Mouse (Mus musculus) R1 (cell line): Measurements from ENCODE around the gene Eya2.

Experiments
- DNase-seq: peaks from one replicate; pipeline ENCODE4 v3.0.0-alpha.2; 2018; ENCODE audit warnings: low read depth, low spot score

The Eya2 gene

DNA sequence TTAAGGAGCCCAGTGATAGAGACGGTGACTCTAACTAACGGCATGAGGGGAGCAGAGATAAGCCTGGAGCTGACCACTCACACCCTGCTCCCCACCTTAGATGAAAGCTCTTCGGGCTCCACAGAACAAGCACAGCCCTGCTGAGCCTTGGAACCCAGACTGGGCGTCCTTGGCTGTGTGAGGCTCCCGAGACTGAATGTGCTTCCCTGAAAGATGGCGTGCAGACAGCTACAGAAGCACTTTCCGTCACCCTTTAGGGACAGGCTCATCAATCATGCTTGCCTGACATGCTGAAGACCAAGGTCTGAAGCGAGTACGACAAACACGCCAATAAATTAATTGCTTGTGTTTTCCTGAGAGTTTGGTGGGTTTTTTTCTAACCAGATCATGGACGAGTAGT lies 56.2 kb downstream of the Eya2 start:
- DNase-seq: no peak

DNA sequence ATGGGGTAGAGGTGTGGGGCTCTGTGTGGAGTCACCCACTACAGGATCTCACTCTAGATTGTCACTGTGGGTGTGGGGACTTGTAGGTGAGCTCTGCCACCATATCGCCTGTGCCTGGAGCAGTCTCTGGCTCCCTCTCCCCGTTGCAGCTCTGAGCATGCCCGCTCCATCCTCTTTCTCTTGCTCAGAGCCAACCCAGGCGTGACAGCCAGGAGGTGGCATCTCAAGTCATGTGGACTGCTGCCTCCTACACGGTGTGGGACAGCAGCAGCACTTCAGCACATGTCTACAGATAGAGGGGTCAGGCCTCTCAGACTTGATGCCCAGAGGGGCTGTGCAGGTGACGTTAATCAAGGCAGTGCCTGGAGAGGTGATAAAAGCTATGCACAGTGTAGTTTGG lies 57.4 kb downstream of the Eya2 start:
- no peak for DNase-seq

DNA sequence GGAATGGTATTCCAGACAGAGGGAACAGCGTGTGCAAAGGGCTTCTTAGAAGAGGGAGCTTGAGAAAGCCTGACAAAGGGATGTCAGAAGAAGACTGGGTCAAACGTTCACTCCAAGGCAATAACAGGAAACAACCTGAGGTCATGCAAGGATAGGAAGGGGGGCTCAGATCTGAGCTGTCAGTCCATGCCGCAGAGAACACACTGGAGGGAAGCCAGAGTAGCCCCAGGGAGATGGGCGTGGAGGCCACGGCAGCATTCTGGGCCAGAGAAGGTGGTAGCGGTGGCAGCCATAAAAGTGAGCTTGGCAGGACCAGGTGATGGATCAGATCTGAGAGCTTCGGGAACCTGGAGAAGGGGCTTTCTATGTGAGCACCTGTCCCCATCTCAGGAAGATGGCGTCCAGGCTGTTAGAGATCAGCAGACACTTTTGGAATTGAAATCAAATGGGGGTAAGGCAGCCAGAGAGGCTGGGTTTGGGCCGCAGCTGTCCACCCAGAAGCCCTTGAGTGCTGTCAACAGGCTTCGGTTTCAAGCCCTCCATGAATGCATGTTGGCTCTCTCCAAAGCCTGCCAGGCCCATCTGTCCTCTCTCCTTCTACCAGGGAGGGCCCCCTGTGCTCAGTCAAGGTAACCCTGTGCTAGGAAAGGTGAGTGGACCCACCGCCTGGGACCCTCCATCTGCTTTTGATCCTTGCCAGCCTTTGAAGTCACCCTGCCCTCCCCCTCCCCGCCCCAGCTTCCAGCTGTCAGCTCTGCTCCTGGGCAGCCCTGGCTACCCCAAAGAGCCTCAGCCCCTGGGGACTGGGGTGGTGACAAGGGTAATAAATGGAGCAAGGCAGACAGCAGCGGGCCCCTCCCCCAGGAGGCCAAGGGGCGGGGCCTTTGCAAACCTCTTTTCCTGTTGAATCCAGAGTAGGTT lies 58.4 kb downstream of the Eya2 start:
- peak; percentile 16 for DNase-seq

DNA sequence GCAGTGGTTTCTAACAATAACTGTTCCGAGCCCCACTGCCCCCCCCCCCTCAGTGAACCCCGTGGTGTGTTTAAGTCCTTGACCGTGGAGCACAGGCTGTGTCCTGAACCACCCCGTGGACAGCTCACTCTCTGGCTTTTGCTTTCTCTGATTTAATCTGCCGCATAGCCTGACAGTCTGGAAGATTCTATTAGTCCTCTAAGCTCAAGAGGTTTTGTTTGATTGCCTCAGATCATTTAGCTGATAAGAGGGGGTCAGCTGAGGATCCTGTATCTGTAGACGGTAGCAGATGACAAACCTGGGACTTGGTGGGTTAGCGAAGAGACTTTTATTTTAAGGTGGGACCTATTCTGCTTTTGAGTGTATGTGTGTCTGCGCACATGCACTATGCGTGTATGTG lies 59.3 kb downstream of the Eya2 start:
- no peak for DNase-seq

DNA sequence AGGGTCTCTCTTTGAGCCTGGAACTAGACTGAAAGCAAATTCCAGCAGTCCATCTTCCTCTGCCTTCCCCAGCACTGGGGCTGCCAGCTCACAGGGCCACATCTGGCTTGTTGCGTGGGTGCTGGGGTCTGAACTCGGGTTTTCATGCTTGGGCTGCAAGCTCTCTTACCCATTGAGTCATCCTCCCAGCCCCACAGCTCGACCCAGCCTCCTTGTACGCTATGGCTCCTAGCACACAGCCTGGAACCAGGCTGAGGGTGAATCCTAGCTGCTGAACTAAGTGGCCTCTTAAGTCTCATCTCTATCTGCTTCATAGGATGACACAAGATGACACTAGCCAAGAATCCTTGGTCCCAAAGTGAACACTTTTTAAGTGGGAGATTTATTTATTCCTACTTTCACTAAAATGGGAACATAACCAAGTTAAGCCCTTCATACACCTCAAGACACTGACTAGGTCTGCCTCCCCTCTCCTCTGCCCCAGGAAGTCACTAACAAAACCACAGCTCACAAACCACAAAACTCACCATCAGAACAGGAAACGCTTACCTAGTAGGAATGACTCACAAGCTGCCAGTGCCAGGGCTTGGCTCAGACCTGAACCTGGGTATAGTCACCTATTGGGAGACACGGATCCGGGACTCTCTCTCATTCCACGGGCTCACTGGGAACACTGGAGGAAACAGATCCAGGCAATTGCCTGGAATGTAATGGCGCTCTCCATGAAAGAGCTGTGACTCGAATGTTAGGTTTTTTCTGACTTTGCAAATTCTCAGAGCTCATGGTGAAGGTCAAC lies 60.1 kb downstream of the Eya2 start:
- no peak for DNase-seq

DNA sequence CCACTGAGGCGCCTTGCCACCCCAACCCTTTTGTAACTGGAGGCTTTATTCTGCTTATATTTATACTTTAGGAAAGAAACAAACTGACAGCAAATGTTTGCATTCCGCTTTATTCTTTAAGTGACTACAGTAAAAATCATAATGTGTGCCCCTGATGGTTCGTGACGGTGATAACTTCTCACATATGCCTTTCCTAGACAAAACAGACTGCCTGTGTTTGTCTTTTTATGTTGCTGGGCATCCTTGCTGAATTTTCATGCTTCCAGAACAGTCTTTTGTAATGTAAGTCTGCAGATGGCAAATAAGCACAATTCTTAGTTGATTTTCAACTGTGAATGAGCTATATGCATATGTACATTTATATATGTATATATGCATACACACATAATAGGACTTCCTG lies 61.7 kb downstream of the Eya2 start:
- DNase-seq: no peak

DNA sequence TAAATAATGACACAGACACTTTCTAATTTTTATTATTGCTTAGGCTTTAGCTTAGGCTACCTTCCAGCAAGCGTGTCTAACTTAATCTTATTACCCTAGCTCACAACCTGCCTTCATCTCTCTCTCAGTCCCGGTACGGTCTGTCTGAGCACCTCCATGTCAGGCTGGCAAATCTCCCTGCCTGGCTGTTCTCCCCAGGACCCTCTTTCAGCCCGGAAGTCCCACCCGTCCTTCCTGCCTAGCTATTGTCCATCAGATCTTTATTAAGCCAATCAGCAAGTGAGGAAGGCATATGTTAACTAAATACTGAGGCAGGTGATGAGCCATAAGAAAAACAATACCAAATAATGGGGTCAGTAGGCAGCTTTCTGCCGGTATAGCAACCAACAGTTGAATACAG lies 62.1 kb downstream of the Eya2 start:
- no peak for DNase-seq

DNA sequence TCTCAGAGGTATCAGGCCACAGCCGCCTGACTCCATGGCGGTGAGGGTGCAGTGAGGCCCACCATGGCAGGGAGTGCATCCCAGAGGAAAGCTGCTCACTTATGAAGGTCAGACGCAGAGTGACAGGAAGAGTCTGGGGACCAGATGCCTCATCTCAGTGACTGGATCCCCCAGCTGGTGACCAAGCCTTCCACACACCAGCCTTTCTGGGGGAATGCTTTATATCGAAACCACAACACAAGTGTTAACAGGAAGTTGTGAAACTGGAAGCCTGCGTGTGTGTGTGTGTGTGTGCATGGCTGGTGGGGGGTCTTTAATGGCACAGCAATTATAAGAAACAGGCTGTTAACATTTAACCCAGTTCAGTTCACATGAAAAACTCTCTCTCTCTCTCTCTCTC lies 64.7 kb downstream of the Eya2 start:
- no peak for DNase-seq

DNA sequence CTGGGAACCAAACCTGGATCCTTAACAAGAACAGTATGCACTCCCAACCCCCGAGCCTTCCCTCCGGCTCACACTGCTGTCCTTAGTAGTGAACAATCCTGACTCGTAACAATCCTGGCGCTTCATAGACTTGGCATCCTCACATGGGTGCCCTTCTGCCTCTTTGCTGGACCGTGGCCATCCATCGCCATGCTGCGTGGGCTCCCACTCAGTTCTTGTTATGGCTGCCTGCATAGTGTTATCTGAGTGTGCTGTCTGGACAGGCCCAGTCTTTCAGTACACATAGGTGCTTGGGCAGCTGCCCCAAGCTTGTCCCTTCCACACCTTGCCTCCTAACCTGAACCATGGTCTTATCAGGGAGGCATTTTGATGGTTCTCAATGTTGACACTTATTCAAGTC lies 68.4 kb downstream of the Eya2 start:
- no peak for DNase-seq

DNA sequence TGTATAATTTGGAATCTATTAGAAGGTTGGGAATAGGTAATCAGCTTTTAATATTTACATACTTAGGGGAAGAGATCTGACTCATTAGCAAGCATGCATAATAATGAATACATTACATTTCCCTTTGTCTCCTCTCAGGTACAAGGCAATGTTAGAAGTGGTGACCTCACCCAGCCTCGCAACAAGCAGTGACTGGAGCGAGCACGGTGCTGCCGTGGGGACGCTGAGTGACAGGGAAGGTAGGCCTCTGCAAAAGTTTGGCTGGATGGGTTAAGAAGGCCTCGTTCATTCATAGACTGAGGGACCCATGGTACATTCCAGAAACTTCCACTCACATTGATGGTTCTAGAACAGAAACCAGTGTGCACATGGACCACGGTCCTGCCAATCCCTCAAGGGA lies 69.8 kb downstream of the Eya2 start:
- no peak for DNase-seq

DNA sequence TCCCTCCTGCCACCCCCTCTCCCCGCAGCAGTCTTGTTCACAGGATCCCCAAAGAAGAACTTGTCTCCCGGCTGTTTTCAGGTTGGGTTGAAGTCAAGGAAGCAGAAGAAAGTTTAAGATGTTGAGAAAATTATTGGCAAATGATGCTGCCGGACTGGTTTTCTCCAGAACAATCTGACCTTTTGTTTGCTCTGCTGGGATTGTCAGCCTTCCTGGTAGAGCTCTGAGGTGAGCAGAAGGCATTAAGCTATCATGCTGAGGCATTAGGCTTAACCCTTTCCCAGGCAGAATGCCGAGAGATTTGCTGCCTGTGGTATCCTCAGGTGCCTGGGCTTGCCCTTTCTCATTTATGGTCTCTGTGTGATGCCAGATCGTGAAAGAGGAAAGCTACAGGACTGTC lies 70.3 kb downstream of the Eya2 start:
- no peak for DNase-seq

DNA sequence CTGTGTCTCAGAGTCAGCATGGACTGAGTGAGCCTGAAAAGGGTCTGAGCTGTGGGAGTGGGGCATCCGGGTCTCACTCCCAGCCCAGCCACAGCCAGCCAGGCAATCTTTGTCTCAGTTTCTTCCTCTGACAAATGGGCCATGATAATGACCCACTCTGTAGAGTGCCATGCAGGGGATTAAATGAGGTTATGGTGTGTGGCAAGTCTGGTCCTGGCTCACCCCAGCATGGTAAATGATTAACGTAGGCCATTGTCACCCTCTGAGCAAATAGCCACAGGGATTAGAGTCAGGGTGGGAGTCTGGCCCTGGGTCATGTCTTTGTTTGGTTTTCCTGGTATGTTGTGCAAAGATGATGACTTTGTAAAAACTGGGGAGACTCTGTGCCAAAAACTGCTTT lies 72.3 kb downstream of the Eya2 start:
- DNase-seq: no peak

DNA sequence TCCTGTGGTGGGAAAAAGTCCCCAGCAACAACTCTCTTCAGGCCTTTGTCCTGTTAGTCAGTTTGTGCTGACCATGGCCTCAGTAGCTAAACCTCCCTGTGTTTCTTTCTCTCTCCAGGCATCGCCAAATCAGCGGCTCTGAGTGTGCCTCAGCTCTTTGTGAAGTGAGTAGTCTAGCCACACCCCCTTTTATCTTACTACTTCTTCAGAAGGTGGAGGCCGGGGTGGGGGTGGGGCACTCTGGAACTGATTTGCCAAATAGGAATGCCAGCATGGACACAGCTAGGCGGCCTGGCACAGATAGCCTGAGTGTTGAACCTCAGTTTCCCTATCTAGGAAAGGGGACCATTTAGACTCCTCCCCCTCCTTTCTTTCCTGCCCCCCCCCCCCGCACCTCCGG lies 87.9 kb downstream of the Eya2 start:
- no peak for DNase-seq

DNA sequence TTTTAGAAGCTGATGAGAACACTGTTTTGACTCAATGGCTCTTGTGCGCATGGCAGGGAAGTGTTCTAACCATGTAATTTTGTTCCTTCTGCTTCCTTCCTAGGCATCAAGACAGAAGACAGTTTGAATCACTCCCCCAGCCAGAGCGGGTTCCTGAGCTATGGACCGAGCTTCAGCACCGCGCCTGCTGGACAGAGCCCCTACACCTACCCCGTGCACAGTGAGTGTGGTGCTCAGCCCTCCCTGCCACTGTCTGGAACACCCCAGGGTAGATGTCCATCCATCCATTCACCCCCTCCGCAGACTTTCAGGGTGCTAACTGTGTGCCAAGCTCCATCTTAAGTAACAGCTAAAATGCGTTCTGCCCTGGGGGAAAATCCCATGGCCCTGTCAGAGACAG lies 92.7 kb downstream of the Eya2 start:
- peak; percentile 27 for DNase-seq

DNA sequence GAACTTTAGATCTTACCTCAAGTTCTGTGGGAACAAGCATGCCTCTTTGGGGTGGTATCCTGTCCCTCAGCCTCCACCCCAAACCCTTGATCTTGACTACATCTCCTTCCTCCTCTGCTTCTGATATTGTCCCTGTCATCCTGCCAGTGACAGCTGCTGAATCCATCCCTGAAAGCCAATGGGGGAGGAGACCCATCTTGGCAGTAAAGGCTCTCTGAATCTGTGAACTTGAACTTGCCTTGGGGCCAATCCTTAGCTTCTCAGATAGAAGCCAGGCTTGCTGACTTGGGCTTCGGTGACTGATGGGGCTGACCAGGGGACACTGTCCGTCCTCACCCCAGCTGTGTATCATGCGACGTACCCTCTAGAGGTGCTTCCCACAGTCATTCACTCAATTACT lies 94.1 kb downstream of the Eya2 start:
- no peak for DNase-seq

DNA sequence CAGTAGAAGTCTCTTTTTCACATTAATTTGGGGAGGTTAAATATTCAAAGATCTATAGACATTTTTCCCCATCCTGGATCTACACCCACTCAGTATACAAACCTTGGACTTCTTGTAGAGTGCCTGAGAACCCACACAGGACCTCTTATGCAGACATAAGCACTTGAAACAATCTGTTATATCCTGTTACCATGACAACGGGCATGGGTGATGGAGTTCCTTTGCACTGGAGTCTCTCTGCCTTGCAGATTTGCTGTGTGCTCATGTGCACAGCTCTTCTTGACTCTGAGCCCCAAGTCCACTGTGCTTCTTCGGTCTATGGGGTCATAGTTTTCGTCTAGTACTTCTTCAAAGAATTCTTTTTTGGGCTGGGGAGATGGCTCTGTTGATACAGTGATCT lies 96.2 kb downstream of the Eya2 start:
- DNase-seq: no peak

DNA sequence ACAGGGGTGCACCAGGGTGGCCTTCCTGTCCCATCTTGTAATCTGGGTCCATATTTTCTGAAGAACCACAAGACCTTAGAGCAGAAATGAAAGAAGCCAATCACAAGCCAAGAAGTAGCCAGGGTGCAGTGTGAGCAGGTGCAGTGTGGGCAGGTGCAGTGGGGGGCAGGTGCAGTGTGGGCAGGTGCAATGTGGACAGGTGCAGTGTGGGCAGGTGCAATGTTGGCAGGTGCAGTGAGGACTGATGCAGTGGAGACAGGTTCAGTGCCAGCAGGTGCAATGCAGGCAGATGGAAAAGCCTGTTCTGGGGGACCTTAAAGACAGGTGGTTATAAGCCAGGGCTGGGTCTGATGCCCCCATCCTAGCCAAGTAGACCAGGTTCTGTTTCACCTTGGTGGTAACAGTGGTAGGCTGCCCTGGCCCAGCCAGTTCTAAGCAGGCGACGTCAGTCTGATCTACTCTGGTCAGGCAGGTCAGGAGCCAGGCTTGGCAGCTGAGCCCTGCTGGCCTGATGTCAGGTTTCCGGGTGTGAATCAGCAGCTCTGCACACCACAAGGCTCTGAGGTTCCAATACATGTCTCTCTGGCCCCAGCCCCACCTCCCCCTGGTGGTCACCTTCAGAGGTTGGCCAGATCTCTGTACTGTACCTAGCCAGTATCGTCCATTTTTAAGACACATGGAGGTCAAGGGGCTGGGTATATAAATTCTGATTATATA lies 98.3 kb downstream of the Eya2 start:
- no peak for DNase-seq

DNA sequence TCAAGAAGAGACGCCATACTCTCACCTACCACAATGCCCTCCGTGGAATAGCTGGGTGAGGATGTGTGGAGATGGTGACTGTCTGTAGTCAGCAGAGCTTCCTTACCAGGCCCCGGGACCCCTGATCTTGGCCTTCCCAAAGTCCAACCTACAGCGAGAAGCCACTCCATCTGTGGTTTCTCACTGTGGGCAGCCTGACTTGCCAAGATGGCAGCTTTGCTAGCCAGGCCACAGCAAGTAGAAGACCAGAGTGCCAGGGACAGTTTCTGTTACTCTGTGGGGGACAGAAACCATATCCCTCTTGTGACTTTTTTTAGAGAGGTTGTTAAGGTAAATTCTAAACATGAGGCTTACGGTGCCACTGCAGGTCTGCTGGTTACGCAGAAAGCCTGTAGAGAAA lies 99.9 kb downstream of the Eya2 start:
- DNase-seq: no peak

DNA sequence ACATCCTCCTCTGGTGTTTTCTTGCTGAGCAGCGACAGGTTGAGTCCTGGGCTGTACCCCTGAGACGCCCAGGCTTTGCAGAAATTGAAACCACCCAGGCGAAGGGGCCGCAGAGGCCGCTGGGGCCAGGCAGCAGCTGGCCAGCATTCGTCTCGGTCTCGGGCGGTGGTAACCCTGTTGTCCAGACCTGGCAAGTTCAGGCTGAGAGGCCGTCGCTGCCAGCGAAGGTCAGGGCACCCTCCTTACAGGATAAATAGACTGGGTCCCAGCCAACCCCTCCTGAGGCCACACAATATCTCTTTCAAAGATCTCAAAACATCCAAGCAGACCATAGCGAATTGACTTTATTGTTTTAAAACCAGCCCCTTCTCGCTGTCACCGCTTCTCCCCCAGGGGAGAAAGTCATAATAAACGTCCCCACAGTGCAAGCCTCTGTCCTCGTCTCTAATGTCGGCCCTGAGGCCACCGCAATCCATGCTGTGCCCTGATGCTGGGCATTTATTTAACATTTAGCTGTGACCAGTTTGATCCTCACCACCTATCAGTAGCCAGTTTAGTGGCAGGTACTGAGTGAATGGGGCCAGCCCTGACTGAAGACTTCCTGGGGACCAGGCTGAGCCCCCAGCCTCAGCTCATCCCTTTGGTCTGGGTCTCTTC lies 105.5 kb downstream of the Eya2 start:
- no peak for DNase-seq

DNA sequence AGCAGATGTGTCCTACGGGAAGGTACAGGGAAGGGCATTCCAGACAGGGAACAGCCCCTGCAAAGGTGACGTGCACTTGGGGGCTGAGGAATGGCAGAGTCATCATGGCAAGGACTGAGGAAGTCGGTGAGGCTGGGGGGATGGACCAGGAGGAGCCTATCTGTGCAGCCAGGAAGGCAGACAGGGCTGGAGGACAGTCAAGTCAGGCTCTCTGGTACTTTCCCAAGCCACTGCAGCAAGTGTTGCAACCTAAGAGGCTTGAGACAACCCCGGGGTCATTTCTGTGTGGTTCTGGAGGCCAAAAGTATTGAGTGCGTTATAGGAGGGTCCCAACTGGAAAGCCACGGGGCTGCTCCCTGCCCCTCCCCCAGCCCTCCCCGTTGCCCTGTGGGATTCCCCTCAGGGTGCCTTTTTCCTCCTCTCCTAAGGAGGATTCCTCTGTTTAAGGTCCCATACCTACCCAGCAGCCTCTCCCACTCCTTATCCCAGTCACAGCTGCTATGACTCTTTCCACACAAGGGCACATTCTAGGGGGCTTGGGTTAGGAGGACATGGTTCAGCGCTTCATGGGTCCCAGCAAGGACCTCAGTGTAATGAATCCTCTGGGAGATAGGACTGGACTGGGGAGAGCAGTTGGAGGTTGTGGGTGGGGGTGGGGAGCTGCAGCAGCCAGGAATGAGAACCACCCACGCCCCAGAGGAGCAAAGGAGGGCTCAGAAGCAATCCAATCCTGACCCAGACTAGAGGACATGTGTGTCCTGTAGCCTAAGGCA lies 108.4 kb downstream of the Eya2 start:
- no peak for DNase-seq

DNA sequence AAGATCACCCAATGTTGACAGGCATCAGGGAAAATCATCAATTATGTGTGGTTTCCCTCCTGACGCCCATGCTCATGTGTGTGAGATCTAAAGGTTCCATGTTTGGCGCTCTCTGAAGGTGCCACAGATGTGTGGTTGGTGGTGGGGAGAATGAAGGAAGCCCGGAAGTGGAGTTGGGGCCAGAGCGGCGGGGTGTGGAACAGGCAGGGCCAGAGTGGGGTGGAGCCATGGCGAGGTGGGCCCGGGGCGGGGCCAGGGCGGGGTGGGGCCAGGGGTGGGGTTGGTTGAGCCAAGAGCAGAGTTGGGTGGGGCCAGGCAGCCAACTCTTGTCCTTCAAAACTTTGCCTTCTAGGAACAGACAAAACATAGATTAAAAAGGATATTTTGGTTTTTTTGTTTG lies 113.4 kb downstream of the Eya2 start:
- peak; percentile 45 for DNase-seq
